Mouse (Mus musculus) embryonic facial prominence, embryonic 10.5 days (tissue): ENCODE measurements around the gene Pcare. TPM values are rescaled to one million over a fixed set of nuclear protein-coding genes. Genes with fewer than 3 reads are reported as not detected.
"Not testable (repeated sequence)": the region's sequence is repeated elsewhere in the genome, so short reads cannot be mapped to it uniquely, and the experiment has no call there.

Source experiments
- DNase-seq: peaks from one replicate; pipeline ENCODE4 v3.0.0-alpha.2; 2017; ENCODE audit warnings: low spot score
- H3K27ac ChIP-seq: fragments of 300-500 bp; sonication (generic); replicated peaks from 2 replicates; pipeline ENCODE4 v1.5.1; 2016; ENCODE audit warnings: mild to moderate bottlenecking
- H3K27me3 ChIP-seq: fragments of 300-500 bp; sonication (generic); replicated peaks from 2 replicates; pipeline ENCODE4 v1.6.1; 2016; ENCODE audit warnings: low read depth, mild to moderate bottlenecking; ENCODE audit not compliant: poor library complexity, severe bottlenecking
- H3K36me3 ChIP-seq: fragments of 300-500 bp; sonication (generic); replicated peaks from 2 replicates; pipeline ENCODE4 v1.6.1; 2016; ENCODE audit warnings: mild to moderate bottlenecking, moderate library complexity
- H3K4me1 ChIP-seq: fragments of 300-500 bp; sonication (generic); 2 replicates; pipeline ENCODE4 v1.6.1; 2016
- H3K4me3 ChIP-seq: fragments of 300-500 bp; sonication (generic); 2 replicates; pipeline ENCODE4 v1.5.1; 2016; ENCODE audit warnings: mild to moderate bottlenecking, moderate library complexity
- H3K9me3 ChIP-seq: fragments of 300-500 bp; sonication (generic); 2 replicates; pipeline ENCODE4 v1.6.1; 2016; ENCODE audit warnings: mild to moderate bottlenecking
- WGBS: fragments of 180-500 bp; shearing (Covaris S2); methylation state at CpG from one replicate; pipeline ENCODE4 v1.1.7; 2016; 5-methylcytosine and 5-hydroxymethylcytosine counted together
- polyA plus RNA-seq: library from polyadenylated mRNA; unstranded; fragments of >200 nt; fragmentation: Nextera tagmentation; extraction: Ambion mirVana; gene quantifications from 2 replicates; pipeline ENCODE4 v1.2.1, GENCODE M21; 2016

Gene Pcare
- polyA plus RNA-seq, 1 experiment from 2014 or later = not detected

DNA sequence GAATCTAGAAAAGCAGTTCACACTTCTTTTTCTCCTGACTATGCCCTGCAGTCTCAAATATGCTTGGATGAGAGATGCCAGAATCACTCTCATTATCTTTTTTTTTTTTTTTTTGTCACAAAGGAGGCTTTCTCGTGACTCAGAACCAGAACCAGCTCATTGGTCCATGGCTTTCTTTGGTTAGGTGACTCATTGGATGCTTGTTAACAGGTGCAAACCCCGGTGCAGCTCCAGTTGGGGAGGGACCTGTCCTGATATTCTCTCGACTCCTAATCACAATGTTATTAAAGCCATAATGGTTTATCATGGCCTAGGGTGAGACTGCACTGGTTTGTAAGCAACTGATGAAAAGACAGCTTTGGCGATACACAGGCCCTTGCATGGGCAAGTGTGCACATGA lies 21.5 kb upstream of the Pcare start:
- H3K27me3 ChIP-seq = no peaks in the 10 kb centered on the region
- peaks cover 8% of the 10 kb centered on the region; the same call in 1 of the 2 replicates for H3K4me1 ChIP-seq
- no peak overlapping the region for H3K27ac ChIP-seq
- no peaks in the 10 kb centered on the region for H3K36me3 ChIP-seq
- DNase-seq = no peak
- peaks cover 6% of the 10 kb centered on the region; the same call in 1 of the 2 replicates for H3K9me3 ChIP-seq
- no peak overlapping the region for H3K4me3 ChIP-seq
- 81% methylated on average over 4 of the region's 4 CpGs for WGBS

GRCm38 (mm10) chr17:71770696-71771095 lies 18.0 kb upstream of the Pcare start:
- Histone ChIP-seq H3K4me1 (peaks cover 8% of the 10 kb centered on the region; the same call in 1 of the 2 replicates), H3K27me3 (no peaks in the 10 kb centered on the region), H3K27ac (no peak overlapping the region), H3K4me3 (no peak overlapping the region), H3K9me3 (no peaks in the 10 kb centered on the region), H3K36me3 (no peaks in the 10 kb centered on the region)
- WGBS = 93% methylated on average over 3 of the region's 3 CpGs
- DNase-seq = no peak

- Histone ChIP-seq H3K9me3 (no peaks in the 10 kb centered on the region), H3K4me3 (no peak overlapping the region), H3K27ac (no peak overlapping the region; the same call in 1 of the 2 replicates), H3K27me3 (no peaks in the 10 kb centered on the region), H3K36me3 (no peaks in the 10 kb centered on the region), H3K4me1 (peaks cover 8% of the 10 kb centered on the region; the same call in 1 of the 2 replicates)
- peak; percentile 38 for DNase-seq
- WGBS = 26% methylated on average over 6 of the region's 6 CpGs
Measured at GRCm38 (mm10) chr17:71769564-71769963, 16.9 kb upstream of the Pcare start.

GRCm38 (mm10) chr17:71768173-71768572 lies 15.5 kb upstream of the Pcare start, which contains the start of gene Clip4:
Clip4 (plus strand) TSS chr17:71768473.
- not testable (repeated sequence) for H3K27ac ChIP-seq, H3K4me3 ChIP-seq, H3K9me3 ChIP-seq, DNase-seq, H3K4me1 ChIP-seq, H3K27me3 ChIP-seq, H3K36me3 ChIP-seq
- 60% methylated on average over 1 of the region's 1 CpGs for WGBS

DNA sequence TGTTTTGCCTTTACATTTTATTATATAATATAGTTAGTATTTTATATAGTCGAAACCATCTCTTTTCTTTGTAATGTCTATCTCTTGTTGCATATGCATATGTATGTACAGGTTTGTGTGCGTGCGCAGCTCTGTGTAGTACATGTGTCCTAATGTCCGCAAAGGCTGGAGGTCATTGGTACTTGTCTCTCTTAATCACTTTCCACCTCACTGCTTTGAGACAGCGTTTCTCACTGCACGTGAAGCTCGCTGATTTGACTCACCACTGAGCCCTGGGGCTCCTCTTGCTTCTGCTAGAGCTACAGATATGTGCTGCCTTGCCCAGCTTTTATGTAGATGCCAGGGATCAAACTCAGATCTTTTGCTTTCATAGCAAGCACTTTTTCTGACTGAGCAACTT lies 7.8 kb upstream of the Pcare start:
- Histone ChIP-seq H3K36me3 (no peaks in the 10 kb centered on the region), H3K4me3 (no peak overlapping the region), H3K9me3 (no peaks in the 10 kb centered on the region), H3K27ac (no peak overlapping the region), H3K4me1 (no peaks in the 10 kb centered on the region), H3K27me3 (no peaks in the 10 kb centered on the region)
- DNase-seq = no peak
- 81% methylated on average over 7 of the region's 7 CpGs for WGBS

DNA sequence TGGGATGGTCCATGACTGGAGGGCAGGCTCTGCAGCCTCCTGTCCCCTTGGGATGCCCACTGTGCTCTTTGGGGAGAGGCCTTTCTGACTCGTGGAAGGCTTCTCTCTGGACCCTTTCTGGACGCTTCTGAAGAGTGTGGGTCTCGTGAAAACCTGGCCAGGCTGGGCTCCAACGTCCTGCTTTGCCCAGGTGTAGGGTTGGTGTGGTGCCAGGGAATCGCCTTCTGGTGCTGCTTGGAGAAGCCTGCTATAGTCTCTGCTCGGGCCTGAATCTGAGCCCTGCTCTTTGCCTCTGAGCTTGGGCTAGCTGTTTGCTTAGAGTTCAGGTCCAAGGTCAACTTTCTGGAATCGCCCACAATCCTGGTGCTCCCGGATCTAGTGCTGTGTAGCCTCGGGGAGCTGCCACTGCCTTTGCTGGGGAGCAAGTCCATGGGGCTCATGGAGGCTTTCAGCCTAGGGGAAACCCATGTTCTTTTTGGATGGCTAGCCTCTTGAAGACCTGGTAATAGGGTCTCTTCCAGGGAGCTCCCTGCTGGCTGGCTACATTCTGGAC lies 3.0 kb downstream of the Pcare start:
- Histone ChIP-seq H3K27ac (no peak overlapping the region), H3K4me1 (peaks cover 8% of the 10 kb centered on the region; the same call in 1 of the 2 replicates), H3K36me3 (no peaks in the 10 kb centered on the region), H3K27me3 (no peaks in the 10 kb centered on the region), H3K4me3 (no peak overlapping the region), H3K9me3 (no peaks in the 10 kb centered on the region)
- 82% methylated on average over 9 of the region's 9 CpGs for WGBS
- no peak for DNase-seq

DNA sequence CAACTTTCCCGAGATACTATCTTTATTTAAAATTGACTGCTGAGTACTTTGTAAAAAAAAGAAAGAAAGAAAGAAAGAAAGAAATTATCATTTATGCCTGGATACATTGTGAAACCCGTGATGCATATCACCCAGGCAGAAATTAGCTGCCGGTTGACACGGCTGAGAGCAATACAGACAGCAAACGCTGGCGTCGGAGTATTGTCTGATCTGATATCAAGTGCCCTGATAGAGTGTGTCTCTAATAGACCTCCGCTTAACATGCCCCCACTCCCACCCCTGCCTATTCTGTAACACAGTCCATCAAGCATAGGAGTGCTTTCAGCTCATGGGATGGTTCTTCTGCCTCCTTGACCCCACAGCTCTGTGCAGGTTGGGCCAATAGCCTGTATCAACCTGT lies 5.1 kb downstream of the Pcare start:
- WGBS = 91% methylated on average over 8 of the region's 8 CpGs

DNA sequence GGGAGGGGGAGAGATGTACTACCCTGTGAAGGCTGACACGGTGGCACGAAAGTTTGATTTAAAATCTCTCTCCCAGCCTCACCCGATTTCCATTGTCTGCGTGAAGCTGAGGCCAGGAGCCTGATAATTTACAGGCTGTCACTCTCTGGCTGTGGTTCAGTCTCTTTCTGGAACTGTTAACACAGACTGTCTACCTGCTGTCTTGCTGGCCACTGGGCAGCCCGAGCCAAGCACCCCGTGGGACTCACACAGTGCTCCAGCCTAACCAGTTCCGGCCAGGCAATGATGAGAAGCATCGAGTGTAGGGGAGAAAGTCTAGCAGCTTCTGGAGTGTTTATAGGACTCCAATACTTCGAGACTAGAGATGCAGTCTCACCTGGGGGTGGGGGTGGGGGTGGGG lies 6.6 kb downstream of the Pcare start:
- Histone ChIP-seq H3K27ac (no peak overlapping the region), H3K36me3 (no peaks in the 10 kb centered on the region)
- 90% methylated on average over 9 of the region's 9 CpGs for WGBS

More for the DNA sequence above, 5.1 kb downstream of the Pcare start:
- H3K4me3 ChIP-seq = no peak overlapping the region
- H3K4me1 ChIP-seq = peaks cover 15% of the 10 kb centered on the region
- no peak for DNase-seq
- H3K27me3 ChIP-seq = no peaks in the 10 kb centered on the region
- no peaks in the 10 kb centered on the region for H3K36me3 ChIP-seq
- H3K9me3 ChIP-seq = no peaks in the 10 kb centered on the region
- H3K27ac ChIP-seq = no peak overlapping the region

GRCm38 (mm10) chr17:71742935-71743334 lies 9.8 kb downstream of the Pcare start:
- Histone ChIP-seq H3K9me3 (no peaks in the 10 kb centered on the region), H3K36me3 (no peaks in the 10 kb centered on the region), H3K4me3 (no peak overlapping the region), H3K4me1 (peaks cover 12% of the 10 kb centered on the region), H3K27me3 (no peaks in the 10 kb centered on the region), H3K27ac (no peak overlapping the region)
- no peak for DNase-seq
- 43% methylated on average over 5 of the region's 5 CpGs for WGBS

More for the DNA sequence above, 6.6 kb downstream of the Pcare start:
- H3K4me3 ChIP-seq = no peak overlapping the region
- H3K9me3 ChIP-seq = no peaks in the 10 kb centered on the region
- H3K27me3 ChIP-seq = no peaks in the 10 kb centered on the region
- peaks cover 15% of the 10 kb centered on the region for H3K4me1 ChIP-seq
- DNase-seq = no peak

- H3K9me3 ChIP-seq = no peaks in the 10 kb centered on the region
- no peaks in the 10 kb centered on the region for H3K27me3 ChIP-seq
- H3K36me3 ChIP-seq = no peaks in the 10 kb centered on the region
- 90% methylated on average over 3 of the region's 3 CpGs for WGBS
- no peak overlapping the region for H3K27ac ChIP-seq
- no peak for DNase-seq
- H3K4me3 ChIP-seq = no peak overlapping the region
- peaks cover 9% of the 10 kb centered on the region for H3K4me1 ChIP-seq
Measured at GRCm38 (mm10) chr17:71742156-71742555, 10.5 kb downstream of the Pcare start.

GRCm38 (mm10) chr17:71736442-71736841 lies 16.3 kb downstream of the Pcare start:
- Histone ChIP-seq H3K4me1 (peaks cover 8% of the 10 kb centered on the region; the same call in 1 of the 2 replicates), H3K27me3 (no peaks in the 10 kb centered on the region), H3K4me3 (no peak overlapping the region), H3K27ac (no peak overlapping the region), H3K9me3 (no peaks in the 10 kb centered on the region), H3K36me3 (no peaks in the 10 kb centered on the region)
- DNase-seq = no peak
- WGBS = 72% methylated on average over 3 of the region's 3 CpGs

- Histone ChIP-seq H3K9me3 (no peaks in the 10 kb centered on the region), H3K4me1 (no peaks in the 10 kb centered on the region), H3K4me3 (no peak overlapping the region), H3K27me3 (no peaks in the 10 kb centered on the region), H3K27ac (no peak overlapping the region), H3K36me3 (no peaks in the 10 kb centered on the region)
- no peak for DNase-seq
- WGBS = 74% methylated on average over 2 of the region's 2 CpGs
Measured at GRCm38 (mm10) chr17:71730655-71731054, 22.0 kb downstream of the Pcare start.

- H3K4me3 ChIP-seq = no peak overlapping the region
- DNase-seq = no peak
- no peaks in the 10 kb centered on the region for H3K9me3 ChIP-seq
- no peaks in the 10 kb centered on the region for H3K36me3 ChIP-seq
- H3K27ac ChIP-seq = no peak overlapping the region
- H3K27me3 ChIP-seq = no peaks in the 10 kb centered on the region
- WGBS = 78% methylated on average over 3 of the region's 3 CpGs
- H3K4me1 ChIP-seq = no peaks in the 10 kb centered on the region
Measured at GRCm38 (mm10) chr17:71721019-71721418, 31.7 kb downstream of the Pcare start.
